Mouse (Mus musculus): ENCODE data around the gene Rgs9. TPM values are rescaled to one million over a fixed set of nuclear protein-coding genes. Genes with fewer than 3 reads are reported as not detected.

Gene Rgs9
- polyA plus RNA-seq, 1 experiment, result 1.4 TPM

DNA sequence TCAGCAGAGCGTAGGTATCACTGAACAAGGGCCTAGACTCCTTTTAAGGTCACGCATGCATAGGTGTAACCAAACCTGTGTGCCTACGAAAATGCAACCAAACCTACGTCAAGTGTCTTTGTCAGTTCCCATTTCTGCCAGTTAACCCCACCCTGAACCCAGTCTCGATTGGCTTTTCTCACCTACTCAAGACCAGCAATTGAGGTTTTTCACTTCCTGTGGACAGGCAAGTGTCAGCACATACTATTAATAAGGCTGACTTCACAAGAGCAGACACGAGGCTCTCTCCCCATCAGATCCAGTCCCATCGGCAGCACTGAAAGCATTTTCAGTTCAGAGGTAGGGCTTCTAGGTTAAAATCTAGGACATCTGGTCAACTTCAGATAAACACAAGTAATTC is 37.4 kb downstream of the Rgs9 start:
- Histone ChIP-seq H3K27me3 (replicated peaks; ENCODE audit: control insufficient read depth, insufficient read depth, low read length) (no peaks in the 10 kb centered on the region), H3K4me3 (ENCODE audit: insufficient read depth, low read depth, low read length) (no peak overlapping the region), H3K4me1 (ENCODE audit: control insufficient read depth, insufficient read depth, low read length) (no peaks in the 10 kb centered on the region), H3K36me3 (ENCODE audit: control insufficient read depth, insufficient read depth, low read length) (no peaks in the 10 kb centered on the region), H3K27ac (ENCODE audit: insufficient read depth, low read depth, low read length) (no peak overlapping the region)
- DNase-seq, result no peak
- WGBS, result 88% methylated on average over 7 of the region's 7 CpGs
- TF ChIP-seq CTCF (conservative IDR thresholded peaks at IDR 0.05; ENCODE audit: insufficient read depth, insufficient read length, low read depth, low read length), result no peak

DNA sequence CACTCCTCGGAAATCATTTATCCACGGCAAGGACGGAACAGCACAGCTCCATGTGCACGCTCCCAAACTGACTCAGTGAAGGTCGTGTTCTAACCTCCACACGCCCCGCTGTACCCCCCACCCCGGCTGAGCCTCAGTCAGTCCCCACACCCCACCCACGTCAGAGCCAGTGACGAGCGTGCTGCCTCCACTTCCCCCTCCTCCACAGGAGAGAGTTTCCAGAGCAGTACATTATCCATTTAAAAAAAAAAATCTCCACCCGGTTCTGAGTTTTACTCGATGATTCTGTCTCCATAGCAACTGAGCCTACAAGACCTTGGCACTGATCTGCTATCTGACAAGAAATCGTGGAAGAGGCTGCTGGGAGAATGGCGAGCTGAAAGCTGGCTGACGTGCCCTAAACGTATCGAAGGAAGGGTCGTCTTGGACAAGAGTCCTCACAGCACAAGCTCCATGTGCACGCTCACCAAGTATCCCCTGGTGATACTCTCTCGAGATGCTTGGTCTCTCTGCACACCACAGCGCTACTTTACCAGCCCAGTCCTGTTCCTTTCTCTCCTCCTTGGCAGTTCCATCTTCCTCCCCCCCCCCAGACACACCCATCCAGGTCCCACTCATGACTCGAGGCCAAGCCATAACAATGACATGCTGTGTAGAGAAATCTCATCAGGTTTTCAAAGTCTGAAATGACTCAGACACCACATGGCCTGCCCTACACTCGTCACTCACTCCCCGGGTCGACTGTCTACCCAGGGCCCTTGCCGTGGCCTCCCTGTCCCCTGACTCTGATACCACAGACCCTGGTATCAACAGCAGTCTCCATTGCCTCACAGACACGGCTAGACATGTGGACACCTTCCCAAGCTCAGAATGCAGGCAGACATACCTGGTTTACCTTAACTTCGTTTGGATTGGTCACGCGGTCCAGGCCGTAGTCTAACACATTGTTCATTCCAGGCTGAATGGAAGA is 38.7 kb downstream of the Rgs9 start:
- no peak for TF ChIP-seq POLR2A (IDR thresholded peaks at IDR 0.05; ENCODE audit: low read depth, low read length)
- no peak for TF ChIP-seq CTCF (conservative IDR thresholded peaks at IDR 0.05; ENCODE audit: insufficient read depth, insufficient read length, low read depth, low read length)
- DNase-seq, result no peak
- WGBS, result 81% methylated on average over 32 of the region's 32 CpGs

DNA sequence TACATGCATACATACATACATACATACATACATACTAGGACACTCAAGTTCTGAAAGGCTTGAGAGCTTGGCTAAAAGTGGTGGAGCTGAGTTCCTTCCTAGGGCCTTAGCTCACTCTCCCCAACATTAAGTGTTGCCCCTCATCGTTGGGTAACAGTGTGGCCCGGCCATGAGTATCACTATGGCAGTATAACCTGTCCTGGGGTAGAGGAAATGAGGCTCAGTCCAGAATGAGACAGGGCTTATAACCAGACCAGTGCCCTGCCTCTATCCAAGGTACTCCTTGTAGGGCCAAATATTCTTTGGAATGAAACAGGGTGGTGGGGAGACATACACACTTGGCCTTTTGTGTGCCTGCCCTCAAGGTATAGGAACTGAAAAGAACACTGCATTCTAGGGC is 40.1 kb downstream of the Rgs9 start:
- WGBS, result 85% methylated on average over 2 of the region's 2 CpGs
- Histone ChIP-seq H3K27ac (ENCODE audit: insufficient read depth, low read depth, low read length) (no peak overlapping the region), H3K36me3 (ENCODE audit: control insufficient read depth, insufficient read depth, low read length) (no peaks in the 10 kb centered on the region), H3K4me1 (ENCODE audit: control insufficient read depth, insufficient read depth, low read length) (no peaks in the 10 kb centered on the region), H3K27me3 (replicated peaks; ENCODE audit: control insufficient read depth, insufficient read depth, low read length) (no peaks in the 10 kb centered on the region), H3K4me3 (ENCODE audit: insufficient read depth, low read depth, low read length) (no peak overlapping the region)
- no peak for TF ChIP-seq CTCF (conservative IDR thresholded peaks at IDR 0.05; ENCODE audit: insufficient read depth, insufficient read length, low read depth, low read length)
- TF ChIP-seq POLR2A (IDR thresholded peaks at IDR 0.05; ENCODE audit: low read depth, low read length), result no peak
- DNase-seq, result no peak

More for the DNA sequence above, 38.7 kb downstream of the Rgs9 start:
- H3K36me3 ChIP-seq (ENCODE audit: control insufficient read depth, insufficient read depth, low read length), result no peaks in the 10 kb centered on the region
- H3K27me3 ChIP-seq (replicated peaks; ENCODE audit: control insufficient read depth, insufficient read depth, low read length), result no peaks in the 10 kb centered on the region
- no peak overlapping the region for H3K27ac ChIP-seq (ENCODE audit: insufficient read depth, low read depth, low read length)
- H3K4me3 ChIP-seq (ENCODE audit: insufficient read depth, low read depth, low read length), result no peak overlapping the region
- H3K4me1 ChIP-seq (ENCODE audit: control insufficient read depth, insufficient read depth, low read length), result no peaks in the 10 kb centered on the region

DNA sequence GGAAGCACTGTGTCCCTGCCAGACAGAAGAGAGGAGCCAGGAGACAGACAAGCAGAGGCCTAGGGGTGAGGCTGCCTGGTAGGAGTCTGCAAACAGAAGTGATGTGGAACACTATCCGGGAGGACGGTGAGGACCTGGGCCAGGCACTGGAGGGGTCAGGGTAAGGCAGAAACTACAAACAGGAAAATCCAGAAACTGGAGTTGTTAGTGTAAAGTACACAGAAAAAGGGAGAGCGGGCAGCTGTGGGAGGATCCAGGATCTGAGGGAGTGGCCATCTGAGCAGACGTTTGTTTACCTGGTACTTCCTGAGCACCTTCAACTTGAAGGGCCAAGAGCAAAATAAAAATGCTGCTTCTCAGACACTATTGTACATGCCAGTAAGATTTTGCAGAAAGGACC is 42.9 kb downstream of the Rgs9 start:
- WGBS, result 29% methylated on average over 4 of the region's 4 CpGs
- Histone ChIP-seq H3K4me1 (ENCODE audit: control insufficient read depth, insufficient read depth, low read length) (no peaks in the 10 kb centered on the region), H3K27ac (ENCODE audit: insufficient read depth, low read depth, low read length) (no peak overlapping the region), H3K4me3 (ENCODE audit: insufficient read depth, low read depth, low read length) (no peak overlapping the region), H3K36me3 (ENCODE audit: control insufficient read depth, insufficient read depth, low read length) (no peaks in the 10 kb centered on the region), H3K27me3 (replicated peaks; ENCODE audit: control insufficient read depth, insufficient read depth, low read length) (no peaks in the 10 kb centered on the region)
- TF ChIP-seq POLR2A (IDR thresholded peaks at IDR 0.05; ENCODE audit: low read depth, low read length) (no peak), CTCF (conservative IDR thresholded peaks at IDR 0.05; ENCODE audit: insufficient read depth, insufficient read length, low read depth, low read length) (no peak)
- no peak for DNase-seq

DNA sequence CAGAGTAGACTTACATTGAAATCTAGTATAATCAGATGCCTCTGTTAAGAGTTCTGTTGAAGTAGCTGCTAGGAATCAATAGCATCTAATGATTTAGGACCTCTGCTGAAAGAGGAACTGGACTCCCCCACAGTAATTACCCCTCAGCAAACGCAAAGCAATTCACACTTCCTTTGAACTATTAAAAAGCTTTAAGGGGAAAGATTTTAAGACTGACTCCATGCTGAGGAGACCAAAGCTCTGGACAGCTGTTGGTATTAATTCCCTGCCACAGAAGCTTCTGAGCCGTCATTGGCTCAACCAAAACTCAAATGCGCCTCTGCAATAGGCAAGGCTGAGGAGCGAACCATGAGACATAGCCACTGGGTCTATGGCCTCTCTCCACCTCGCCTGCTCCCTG is 45.4 kb downstream of the Rgs9 start:
- Histone ChIP-seq H3K27ac (ENCODE audit: insufficient read depth, low read depth, low read length) (no peak overlapping the region), H3K4me3 (ENCODE audit: insufficient read depth, low read depth, low read length) (no peak overlapping the region), H3K4me1 (ENCODE audit: control insufficient read depth, insufficient read depth, low read length) (no peaks in the 10 kb centered on the region), H3K27me3 (replicated peaks; ENCODE audit: control insufficient read depth, insufficient read depth, low read length) (no peaks in the 10 kb centered on the region), H3K36me3 (ENCODE audit: control insufficient read depth, insufficient read depth, low read length) (no peaks in the 10 kb centered on the region)
- 25% methylated on average over 5 of the region's 5 CpGs for WGBS
- TF ChIP-seq CTCF (conservative IDR thresholded peaks at IDR 0.05; ENCODE audit: insufficient read depth, insufficient read length, low read depth, low read length) (no peak), POLR2A (IDR thresholded peaks at IDR 0.05; ENCODE audit: low read depth, low read length) (no peak)
- DNase-seq, result no peak

DNA sequence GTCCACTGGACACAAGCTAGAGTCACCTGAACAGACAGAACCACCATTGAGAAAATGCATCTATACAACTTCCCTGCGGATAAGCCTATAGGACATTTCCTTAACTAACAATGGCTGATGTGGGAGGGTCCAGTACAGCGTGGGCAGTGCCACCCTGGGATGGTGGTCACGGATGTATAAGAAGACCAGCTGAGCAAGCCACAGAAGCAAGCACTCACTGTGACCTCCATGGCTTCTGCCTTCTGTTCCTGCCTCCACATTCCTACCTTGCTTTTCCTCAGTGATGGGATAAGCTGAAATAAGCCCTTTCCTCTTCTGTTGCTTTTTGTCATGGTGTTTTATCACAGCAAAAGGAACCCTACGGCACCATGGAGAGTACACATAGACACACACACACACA is 47.4 kb downstream of the Rgs9 start:
- Histone ChIP-seq H3K27ac (ENCODE audit: insufficient read depth, low read depth, low read length) (no peak overlapping the region), H3K27me3 (replicated peaks; ENCODE audit: control insufficient read depth, insufficient read depth, low read length) (no peaks in the 10 kb centered on the region), H3K36me3 (ENCODE audit: control insufficient read depth, insufficient read depth, low read length) (no peaks in the 10 kb centered on the region), H3K4me3 (ENCODE audit: insufficient read depth, low read depth, low read length) (no peak overlapping the region), H3K4me1 (ENCODE audit: control insufficient read depth, insufficient read depth, low read length) (no peaks in the 10 kb centered on the region)
- no peak for DNase-seq
- TF ChIP-seq CTCF (conservative IDR thresholded peaks at IDR 0.05; ENCODE audit: insufficient read depth, insufficient read length, low read depth, low read length), result no peak
- no peak for TF ChIP-seq POLR2A (IDR thresholded peaks at IDR 0.05; ENCODE audit: low read depth, low read length)
- WGBS, result 85% methylated on average over 4 of the region's 4 CpGs

DNA sequence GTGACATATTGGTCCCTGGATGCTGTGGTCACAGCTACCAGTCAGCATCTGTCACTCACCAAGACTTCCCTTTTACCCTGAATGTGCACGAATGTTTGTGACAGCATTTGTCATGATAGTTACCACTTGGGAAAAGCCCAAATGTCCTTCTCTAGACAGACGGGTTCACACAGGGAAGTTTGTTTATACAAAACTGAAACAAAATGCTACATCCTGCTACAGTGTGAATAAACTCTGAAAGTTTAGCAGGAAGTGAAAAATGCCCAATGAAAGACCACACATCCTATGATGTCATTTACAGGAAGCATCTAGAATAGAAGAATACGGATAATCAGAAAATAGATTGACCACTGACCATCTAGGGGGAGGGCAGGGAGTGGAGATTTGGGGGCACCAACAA is 51.0 kb downstream of the Rgs9 start:
- Histone ChIP-seq H3K4me1 (ENCODE audit: control insufficient read depth, insufficient read depth, low read length) (no peaks in the 10 kb centered on the region; the same call in 1 of the 2 replicates), H3K36me3 (ENCODE audit: control insufficient read depth, insufficient read depth, low read length) (no peaks in the 10 kb centered on the region), H3K27me3 (replicated peaks; ENCODE audit: control insufficient read depth, insufficient read depth, low read length) (no peaks in the 10 kb centered on the region), H3K27ac (ENCODE audit: insufficient read depth, low read depth, low read length) (no peak overlapping the region), H3K4me3 (ENCODE audit: insufficient read depth, low read depth, low read length) (no peak overlapping the region)
- DNase-seq, result no peak
- no peak for TF ChIP-seq CTCF (conservative IDR thresholded peaks at IDR 0.05; ENCODE audit: insufficient read depth, insufficient read length, low read depth, low read length)
- no peak for TF ChIP-seq POLR2A (IDR thresholded peaks at IDR 0.05; ENCODE audit: low read depth, low read length)
- 52% methylated on average over 3 of the region's 3 CpGs for WGBS
